21 mouse cellular contexts compared by ENCODE assay signal in genomic region chr10:21975384-21975783, GRCm38 (mm10).
DNase-seq lines count a peak whose midpoint lies in the region; ATAC-seq lines count a peak whose summit lies in the region.
"Had no signal": no experiment of that assay in that cellular context is flagged by ENCODE, and none has a peak within 500 bp of the region (broad histone marks: within the 10 kb centered on the region; RNA-seq: fewer than 3 reads in every experiment).

No protein-coding gene starts in this region.

- no peaks in the 10 kb centered on the region for H3K4me1 ChIP-seq in liver, embryonic 12.5 days
- H3K4me1 ChIP-seq: forebrain, embryonic 15.5 days; liver, embryonic 13.5 days; lung, embryonic 15.5 days; neural tube, embryonic 12.5 days had no signal

- ATAC-seq in liver, embryonic 12.5 days = no peak
- ATAC-seq: forebrain, embryonic 15.5 days; midbrain, embryonic 16.5 days; Patski had no signal

- H3K4me3 ChIP-seq in liver, embryonic 12.5 days = no peak overlapping the region
- H3K4me3 ChIP-seq: embryonic facial prominence, embryonic 10.5 days; forebrain, embryonic 15.5 days; heart, embryonic 15.5 days; left cerebral cortex, adult 2 months; liver, embryonic 13.5 days; lung, embryonic 15.5 days; neural tube, embryonic 12.5 days had no signal

- H3K27ac ChIP-seq in liver, embryonic 12.5 days = no peak overlapping the region
- H3K27ac ChIP-seq: embryonic facial prominence, embryonic 10.5 days; forebrain, embryonic 15.5 days; heart, embryonic 15.5 days; kidney, postnatal 0 days; left cerebral cortex, adult 2 months; liver, embryonic 13.5 days; lung, embryonic 15.5 days; neural tube, embryonic 12.5 days had no signal

- no peak overlapping the region for H3K4me2 ChIP-seq in liver, embryonic 12.5 days
- H3K4me2 ChIP-seq: forebrain, embryonic 15.5 days; heart, embryonic 15.5 days; liver, embryonic 13.5 days; lung, embryonic 15.5 days; neural tube, embryonic 12.5 days had no signal

- 39% methylated on average over 6 of the region's 6 CpGs for WGBS in liver, embryonic 12.5 days (ENCODE audit: insufficient replicate concordance)

- H3K9ac ChIP-seq in liver, embryonic 12.5 days = no peak overlapping the region
- H3K9ac ChIP-seq: forebrain, embryonic 15.5 days; heart, embryonic 15.5 days; liver, embryonic 13.5 days; lung, embryonic 15.5 days; neural tube, embryonic 12.5 days had no signal

- no peaks in the 10 kb centered on the region for H3K9me3 ChIP-seq in liver, embryonic 12.5 days (replicated peaks)
- H3K9me3 ChIP-seq: embryonic facial prominence, embryonic 10.5 days; forebrain, embryonic 15.5 days; heart, embryonic 15.5 days; liver, embryonic 13.5 days; lung, embryonic 15.5 days; neural tube, embryonic 12.5 days had no signal

- H3K27me3 ChIP-seq in splenic B cell, adult 2 months (ENCODE audit: control insufficient read depth, insufficient read depth, low read length, poor library complexity, severe bottlenecking) = no peaks in the 10 kb centered on the region
- no peaks in the 10 kb centered on the region for H3K27me3 ChIP-seq in liver, embryonic 12.5 days (replicated peaks)
- H3K27me3 ChIP-seq: forebrain, embryonic 15.5 days; heart, embryonic 15.5 days; liver, embryonic 13.5 days; lung, embryonic 15.5 days; neural tube, embryonic 12.5 days; Patski had no signal

- DNase-seq in adrenal gland, adult 2 months = peak; percentile 52
- DNase-seq in adrenal gland, postnatal 4 days (ENCODE audit: low spot score in 2 of 2) = no peak
- peak; percentile 19 to 23 for DNase-seq in B cell, adult 2 months
- peak; percentile 74 for DNase-seq in induced T-regulatory cell, adult 2 months (ENCODE audit: low read depth)
- peak; percentile 30 for DNase-seq in splenic B cell, adult 2 months (ENCODE audit: low read depth, low spot score)
- no peak for DNase-seq in gastrocnemius, adult 8-10 months (ENCODE audit: low spot score in 2 of 2)
- no peak for DNase-seq in right cerebral cortex, postnatal 14 days
- DNase-seq: cerebellum, postnatal 25 days; kidney, adult 11 months; liver, embryonic 13.5 days; right cerebral cortex, postnatal 25 days had no signal

- no peaks in the 10 kb centered on the region for H3K36me3 ChIP-seq in splenic B cell, adult 2 months (ENCODE audit: control insufficient read depth, insufficient read depth, low read length, poor library complexity, severe bottlenecking)
- H3K36me3 ChIP-seq in liver, embryonic 12.5 days = no peaks in the 10 kb centered on the region
- H3K36me3 ChIP-seq: embryonic facial prominence, embryonic 10.5 days; forebrain, embryonic 15.5 days; heart, embryonic 15.5 days; liver, embryonic 13.5 days; lung, embryonic 15.5 days; neural tube, embryonic 12.5 days had no signal

Comparison
In these comparisons a context has a peak if more than half of its experiments do, and no peak if none do; other contexts are left out.
1. DNase-seq: peak in adrenal gland, adult 2 months (single experiment), B cell, adult 2 months (2 of 2), induced T-regulatory cell, adult 2 months (single experiment) and splenic B cell, adult 2 months (single experiment); none in adrenal gland, postnatal 4 days (0 of 2), gastrocnemius, adult 8-10 months (0 of 2) and right cerebral cortex, postnatal 14 days (single experiment).